Mouse (Mus musculus) myocyte (in vitro differentiated cells): ENCODE data around the gene Fdx1. TPM values are rescaled to one million over a fixed set of nuclear protein-coding genes. Genes with fewer than 3 reads are reported as not detected.

Experiments
- H3K27me3 ChIP-seq: one replicate; pipeline ENCODE4 v1.6.1; 2011; ENCODE audit not compliant: control insufficient read depth, insufficient read depth, insufficient read length
- H3K36me3 ChIP-seq: one replicate; pipeline ENCODE4 v1.6.1; 2011; ENCODE audit not compliant: control insufficient read depth, insufficient read depth
- H3K4me2 ChIP-seq: one replicate; pipeline ENCODE4 v1.6.1; 2011; ENCODE audit warnings: low read depth, control low read depth
- H3K4me3 ChIP-seq: one replicate; pipeline ENCODE4 v1.5.1; 2011; ENCODE audit warnings: mild to moderate bottlenecking, control low read depth, moderate library complexity
- H3K79me2 ChIP-seq: one replicate; pipeline ENCODE4 v1.6.1; 2011; ENCODE audit not compliant: control insufficient read depth, insufficient read depth
- H3ac ChIP-seq: one replicate; pipeline ENCODE4 v1.6.1; 2011; ENCODE audit not compliant: control insufficient read depth, insufficient read length
- CEBPB ChIP-seq: IDR thresholded peaks from 2 replicates; pipeline ENCODE4 v1.6.1; 2011; ENCODE audit warnings: mild to moderate bottlenecking, moderate library complexity; ENCODE audit not compliant: poor library complexity, insufficient read depth, severe bottlenecking
- E2F4 ChIP-seq: IDR thresholded peaks from one replicate; pipeline ENCODE4 v1.6.1; 2011; ENCODE audit warnings: mild to moderate bottlenecking, control low read depth, moderate library complexity; ENCODE audit not compliant: insufficient read depth
- MAX ChIP-seq: IDR thresholded peaks from one replicate; pipeline ENCODE4 v1.6.1; 2011; ENCODE audit warnings: low read depth, mild to moderate bottlenecking, control low read depth
- MYOD1 ChIP-seq, 3 experiments: IDR thresholded peaks; one replicate each; pipeline ENCODE4 v1.6.1; 2011; ENCODE audit warnings: control low read depth in 2 of 3, low read depth in 2 of 3, mild to moderate bottlenecking in 2 of 3, moderate library complexity in 1 of 3; ENCODE audit not compliant: insufficient read length in 2 of 3, control insufficient read depth in 1 of 3
- MYOG ChIP-seq, 3 experiments: IDR thresholded peaks; one replicate each; pipeline ENCODE4 v1.6.1; 2011; ENCODE audit warnings: control low read depth in 2 of 3, low read depth in 2 of 3, mild to moderate bottlenecking in 2 of 3; ENCODE audit not compliant: insufficient read length in 2 of 3, control insufficient read depth in 1 of 3, insufficient read depth in 1 of 3
- POLR2A ChIP-seq: IDR thresholded peaks from one replicate; pipeline ENCODE4 v1.6.1; 2011; ENCODE audit warnings: low read depth, mild to moderate bottlenecking, control low read depth, moderate library complexity; ENCODE audit not compliant: insufficient read length
- POLR2AphosphoS2 ChIP-seq: IDR thresholded peaks from one replicate; pipeline ENCODE4 v1.6.1; 2011; ENCODE audit warnings: low read depth, control low read depth; ENCODE audit not compliant: insufficient read length
- REST ChIP-seq: IDR thresholded peaks from one replicate; pipeline ENCODE4 v1.6.1; 2011; ENCODE audit warnings: mild to moderate bottlenecking, control low read depth, moderate library complexity; ENCODE audit not compliant: insufficient read depth, insufficient read length
- SRF ChIP-seq: IDR thresholded peaks from one replicate; pipeline ENCODE4 v1.6.1; 2011; ENCODE audit warnings: low read depth; ENCODE audit not compliant: control insufficient read depth, insufficient read length
- TCF12 ChIP-seq: IDR thresholded peaks from one replicate; pipeline ENCODE4 v1.6.1; 2011; ENCODE audit warnings: mild to moderate bottlenecking, control low read depth; ENCODE audit not compliant: poor library complexity, insufficient read depth, severe bottlenecking
- TCF3 ChIP-seq: IDR thresholded peaks from one replicate; pipeline ENCODE4 v1.6.1; 2011; ENCODE audit warnings: low read depth, control low read depth; ENCODE audit not compliant: insufficient read length
- USF1 ChIP-seq: IDR thresholded peaks from one replicate; pipeline ENCODE4 v1.6.1; 2011; ENCODE audit warnings: low read depth, mild to moderate bottlenecking, control low read depth, moderate library complexity
- polyA plus RNA-seq: library from polyadenylated mRNA; unstranded; fragments of >200 nt; fragmentation: generic; extraction: Trizol; gene quantifications from one replicate; pipeline ENCODE4 v1.2.1, GENCODE M21; 2012; ENCODE audit warnings: missing spikeins

Fdx1 gene
- polyA plus RNA-seq, 1 experiment: 16.0 TPM

DNA sequence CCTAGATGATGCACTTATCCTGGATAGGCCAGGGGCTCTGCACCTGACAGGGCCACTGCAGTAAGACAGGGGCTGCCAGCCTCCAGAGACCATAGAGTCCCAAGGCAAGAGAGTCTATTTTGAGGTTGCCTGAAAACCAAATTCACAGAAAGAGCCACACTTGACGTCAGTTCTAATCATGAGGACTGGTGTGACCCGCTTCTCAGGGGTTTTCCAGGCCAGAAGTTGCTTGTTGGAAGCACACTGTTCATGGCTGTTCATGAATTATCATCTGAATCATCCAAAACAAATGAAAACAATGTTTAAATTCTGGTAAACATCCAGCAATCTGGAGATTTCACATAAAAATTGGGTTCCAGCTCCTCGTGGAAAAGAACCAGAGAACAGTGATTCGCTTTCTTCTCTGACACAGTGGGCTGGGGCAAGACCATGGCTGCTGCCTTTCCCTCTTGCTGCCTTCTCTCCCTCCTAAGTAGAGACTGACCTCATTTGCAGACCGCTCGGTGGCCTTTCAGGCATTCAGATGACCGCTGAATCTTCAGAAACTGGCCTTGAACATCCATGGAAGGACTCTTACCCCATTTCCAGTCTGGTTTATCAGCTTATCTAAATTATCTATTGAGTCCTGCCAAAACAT lies 32.2 kb downstream of the Fdx1 start:
- Histone ChIP-seq H3K27me3 (no peaks in the 10 kb centered on the region), H3ac (no peak overlapping the region), H3K79me2 (no peaks in the 10 kb centered on the region), H3K36me3 (no peaks in the 10 kb centered on the region), H3K4me3 (no peak overlapping the region), H3K4me2 (no peak overlapping the region)
- TF ChIP-seq REST (no peak), E2F4 (no peak), MYOD1 (IDR thresholded peaks at IDR 0.05; ENCODE audit: control insufficient read depth in 1 of 3, insufficient read length in 2 of 3, low read depth in 2 of 3) (no peak), CEBPB (no peak), MAX (no peak), TCF3 (no peak), USF1 (no peak)

DNA sequence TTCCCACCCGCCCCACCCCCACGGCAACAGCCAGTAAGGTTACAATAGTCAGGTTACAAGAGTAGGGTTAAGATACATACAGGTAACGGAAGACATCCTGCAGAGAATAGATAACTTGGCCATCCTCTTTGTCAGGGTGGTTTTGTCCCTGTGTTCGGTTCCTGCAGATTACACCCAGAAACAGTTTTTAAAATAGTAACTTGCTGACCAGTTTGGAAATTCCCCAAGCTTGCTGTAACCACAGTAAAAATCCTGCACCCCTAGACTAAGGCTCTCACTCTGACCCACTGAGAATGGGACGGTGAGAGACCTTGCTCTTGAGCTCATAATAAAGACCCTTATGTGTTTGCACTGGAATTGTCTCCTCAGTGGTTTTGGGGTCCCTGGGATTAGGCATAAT lies 33.4 kb downstream of the Fdx1 start:
- H3K36me3 ChIP-seq: no peaks in the 10 kb centered on the region

GRCm38 (mm10) chr9:51928659-51929058 lies 34.7 kb downstream of the Fdx1 start:
- Histone ChIP-seq H3K4me2 (no peak overlapping the region), H3K36me3 (no peaks in the 10 kb centered on the region), H3K79me2 (no peaks in the 10 kb centered on the region), H3ac (no peak overlapping the region), H3K27me3 (no peaks in the 10 kb centered on the region), H3K4me3 (no peak overlapping the region)
- TF ChIP-seq MAX (no peak), TCF12 (no peak), CEBPB (no peak)

More for the DNA sequence above, 33.4 kb downstream of the Fdx1 start:
- no peak for TF ChIP-seq MYOD1 (IDR thresholded peaks at IDR 0.05; ENCODE audit: control insufficient read depth in 1 of 3, insufficient read length in 2 of 3, low read depth in 2 of 3)
- TF ChIP-seq TCF12: no peak
- TF ChIP-seq CEBPB: no peak
- no peak for TF ChIP-seq USF1
- no peak for TF ChIP-seq MAX
- no peak for TF ChIP-seq SRF
- no peak for TF ChIP-seq POLR2AphosphoS2
- TF ChIP-seq MYOG (IDR thresholded peaks at IDR 0.05; ENCODE audit: control insufficient read depth in 1 of 3, insufficient read depth in 1 of 3, insufficient read length in 2 of 3, low read depth in 2 of 3): no peak
- TF ChIP-seq POLR2A: no peak
- TF ChIP-seq TCF3: no peak
- no peak for TF ChIP-seq E2F4
- no peak for TF ChIP-seq REST
- no peak overlapping the region for H3ac ChIP-seq
- no peaks in the 10 kb centered on the region for H3K79me2 ChIP-seq
- no peak overlapping the region for H3K4me3 ChIP-seq
- H3K4me2 ChIP-seq: no peak overlapping the region
- no peaks in the 10 kb centered on the region for H3K27me3 ChIP-seq

- Histone ChIP-seq H3K4me3 (no peak overlapping the region), H3K36me3 (no peaks in the 10 kb centered on the region), H3K79me2 (no peaks in the 10 kb centered on the region), H3ac (no peak overlapping the region), H3K4me2 (no peak overlapping the region), H3K27me3 (no peaks in the 10 kb centered on the region)
- TF ChIP-seq POLR2AphosphoS2: no peak
- no peak for TF ChIP-seq USF1
- TF ChIP-seq CEBPB: no peak
Observed at GRCm38 (mm10) chr9:51928116-51928515, 35.2 kb downstream of the Fdx1 start.

- Histone ChIP-seq H3K4me3 (no peak overlapping the region), H3ac (no peak overlapping the region), H3K27me3 (no peaks in the 10 kb centered on the region), H3K79me2 (no peaks in the 10 kb centered on the region), H3K36me3 (no peaks in the 10 kb centered on the region), H3K4me2 (no peak overlapping the region)
- no peak for TF ChIP-seq E2F4
- no peak for TF ChIP-seq CEBPB
- TF ChIP-seq MYOD1 (IDR thresholded peaks at IDR 0.05; ENCODE audit: control insufficient read depth in 1 of 3, insufficient read length in 2 of 3, low read depth in 2 of 3): no peak
- no peak for TF ChIP-seq REST
- TF ChIP-seq MYOG (IDR thresholded peaks at IDR 0.05; ENCODE audit: control insufficient read depth in 1 of 3, insufficient read depth in 1 of 3, insufficient read length in 2 of 3, low read depth in 2 of 3): no peak
- no peak for TF ChIP-seq SRF
Observed at GRCm38 (mm10) chr9:51927680-51928079, 35.7 kb downstream of the Fdx1 start.

DNA sequence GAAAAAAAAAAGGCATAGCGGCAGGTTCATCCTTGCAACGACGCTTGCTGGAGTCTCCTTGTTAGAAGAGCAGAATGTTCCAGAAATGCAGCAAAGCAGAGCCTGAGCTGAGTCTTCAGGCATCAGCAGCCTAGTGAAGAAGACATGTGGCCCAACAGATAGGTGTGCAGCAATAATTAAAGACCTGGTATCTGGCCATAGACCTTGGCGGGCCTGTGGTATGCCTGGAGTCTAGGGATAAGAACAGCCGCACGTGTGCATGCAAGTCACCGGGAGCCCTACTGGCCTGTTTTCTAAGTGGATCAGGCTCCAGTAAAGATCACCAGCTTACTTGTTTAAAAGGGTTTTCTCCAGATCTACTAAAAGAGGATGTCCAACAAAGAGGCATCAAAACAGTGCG lies 36.7 kb downstream of the Fdx1 start:
- H3K27me3 ChIP-seq: no peaks in the 10 kb centered on the region
- H3K4me3 ChIP-seq: no peak overlapping the region
- H3K79me2 ChIP-seq: no peaks in the 10 kb centered on the region
- no peaks in the 10 kb centered on the region for H3K36me3 ChIP-seq
- no peak overlapping the region for H3ac ChIP-seq
- H3K4me2 ChIP-seq: no peak overlapping the region
- TF ChIP-seq POLR2AphosphoS2 (no peak), REST (no peak), MYOG (IDR thresholded peaks at IDR 0.05; ENCODE audit: control insufficient read depth in 1 of 3, insufficient read depth in 1 of 3, insufficient read length in 2 of 3, low read depth in 2 of 3) (no peak)
